Mouse (Mus musculus) heart, embryonic 15.5 days (tissue): ENCODE results near the gene Gm49345. TPM values are rescaled to one million over a fixed set of nuclear protein-coding genes. Genes with fewer than 3 reads are reported as not detected.

Source experiments
- ATAC-seq: fragments of 200-750 bp; cut with Nextera tagmentation; replicated peaks from 2 replicates; pipeline ENCODE4 v1.8.0; 2017; ENCODE audit warnings: low read depth, moderate TSS enrichment; ENCODE audit not compliant: insufficient number of reproducible peaks, insufficient read depth, low FRiP score
- H3K27ac ChIP-seq: fragments of 300-500 bp; sonication (generic); 2 replicates; pipeline ENCODE4 v1.5.1; 2015; ENCODE audit warnings: mild to moderate bottlenecking, inconsistent platforms
- H3K27me3 ChIP-seq: fragments of 300-500 bp; sonication (generic); 2 replicates; pipeline ENCODE4 v1.6.1; 2015; ENCODE audit warnings: inconsistent platforms
- H3K36me3 ChIP-seq: fragments of 300-500 bp; sonication (generic); 2 replicates; pipeline ENCODE4 v1.6.1; 2015; ENCODE audit warnings: mild to moderate bottlenecking, inconsistent platforms
- H3K4me1 ChIP-seq: fragments of 300-500 bp; sonication (generic); replicated peaks from 2 replicates; pipeline ENCODE4 v1.6.1; 2015; ENCODE audit warnings: inconsistent platforms
- H3K4me2 ChIP-seq: fragments of 300-500 bp; sonication (generic); 2 replicates; pipeline ENCODE4 v1.6.1; 2015; ENCODE audit warnings: inconsistent platforms, mild to moderate bottlenecking, moderate library complexity
- H3K4me3 ChIP-seq: fragments of 300-500 bp; sonication (generic); 2 replicates; pipeline ENCODE4 v1.5.1; 2015; ENCODE audit warnings: mild to moderate bottlenecking, inconsistent platforms
- H3K9ac ChIP-seq: fragments of 300-500 bp; sonication (generic); 2 replicates; pipeline ENCODE4 v1.6.1; 2015; ENCODE audit warnings: mild to moderate bottlenecking, inconsistent platforms
- H3K9me3 ChIP-seq: fragments of 300-500 bp; sonication (generic); replicated peaks from 2 replicates; pipeline ENCODE4 v1.6.1; 2016; ENCODE audit warnings: inconsistent platforms
- WGBS: fragments of 180-500 bp; shearing (Covaris S2); methylation state at CpG from one replicate; pipeline ENCODE4 v1.1.7; 2015; ENCODE audit warnings: mixed read lengths; 5-methylcytosine and 5-hydroxymethylcytosine counted together
- polyA plus RNA-seq: library from polyadenylated mRNA; unstranded; fragments of >200 nt; fragmentation: Nextera tagmentation; extraction: Ambion mirVana; gene quantifications from 2 replicates; pipeline ENCODE4 v1.2.1, GENCODE M21; 2015

The Gm49345 gene
- polyA plus RNA-seq, 1 experiment from 2014 or later = 0.57 TPM

- Histone ChIP-seq H3K27ac (peak overlapping the region; percentile 92), H3K36me3 (no peaks in the 10 kb centered on the region), H3K4me1 (peaks cover 10% of the 10 kb centered on the region), H3K4me3 (peak overlapping the region; percentile 96), H3K4me2 (peak overlapping the region; percentile 70), H3K27me3 (no peaks in the 10 kb centered on the region), H3K9me3 (no peaks in the 10 kb centered on the region), H3K9ac (peak overlapping the region; percentile 93)
- WGBS = under 1% methylated on average over 44 of the region's 44 CpGs
- ATAC-seq = peak; percentile 95
Measured at GRCm38 (mm10) chr13:67552505-67553346, 84.8 kb downstream of the Gm49345 start.

GRCm38 (mm10) chr13:67545941-67546340 is 91.6 kb downstream of the Gm49345 start:
- no peak overlapping the region for H3K4me3 ChIP-seq
- no peaks in the 10 kb centered on the region for H3K27me3 ChIP-seq
- H3K27ac ChIP-seq = no peak overlapping the region
- H3K9me3 ChIP-seq = no peaks in the 10 kb centered on the region
- no peaks in the 10 kb centered on the region for H3K4me1 ChIP-seq
- 82% methylated on average over 1 of the region's 1 CpGs for WGBS
- H3K4me2 ChIP-seq = no peak overlapping the region
- H3K9ac ChIP-seq = no peak overlapping the region
- ATAC-seq = no peak
- peaks cover 43% of the 10 kb centered on the region for H3K36me3 ChIP-seq

Other genes with a start within 250 kb of the Gm49345 start
- gene Zfp429, start 237.9 kb downstream of the Gm49345 start, polyA plus RNA-seq = 2.6 and 4.6 TPM in 2 replicates
- gene Zfp459, start 216.4 kb downstream of the Gm49345 start, polyA plus RNA-seq = 0.30 and 0.62 TPM in 2 replicates
- gene Zfp874a, start 186.1 kb downstream of the Gm49345 start, polyA plus RNA-seq = 5.8 and 5.9 TPM in 2 replicates
- gene Zfp874b, start 153.5 kb downstream of the Gm49345 start, polyA plus RNA-seq = 1.8 and 3.0 TPM in 2 replicates
- gene Zfp58, start 137.2 kb downstream of the Gm49345 start, polyA plus RNA-seq = 7.8 and 8.0 TPM in 2 replicates
- gene Gm26965, start 111.6 kb downstream of the Gm49345 start, polyA plus RNA-seq = not detected in 2 replicates
- 17.7 and 18.2 TPM in 2 replicates for gene Zfp87, start 111.6 kb downstream of the Gm49345 start, polyA plus RNA-seq
- 5.2 and 6.8 TPM in 2 replicates for gene Zfp748, start 83.9 kb downstream of the Gm49345 start, polyA plus RNA-seq
- gene Zfp729b, start 28.1 kb downstream of the Gm49345 start, polyA plus RNA-seq = 2.1 and 2.6 TPM in 2 replicates
- 1.4 TPM in 2 replicates for gene Zfp729a, start within 50 bp of the Gm49345 start, polyA plus RNA-seq
- 6.4 and 7.9 TPM in 2 replicates for gene Zfp738, start 49.3 kb upstream of the Gm49345 start, polyA plus RNA-seq
- 3.6 and 3.7 TPM in 2 replicates for gene Zfp65, start 91.4 kb upstream of the Gm49345 start, polyA plus RNA-seq
- gene Zfp85, start 117.5 kb upstream of the Gm49345 start, polyA plus RNA-seq = 2.8 and 3.0 TPM in 2 replicates
- 1.2 and 1.3 TPM in 2 replicates for gene Zfp493, start 141.9 kb upstream of the Gm49345 start, polyA plus RNA-seq
- gene Zfp273, start 176.0 kb upstream of the Gm49345 start, polyA plus RNA-seq = 4.9 and 5.3 TPM in 2 replicates
- gene Gm10037, start 193.3 kb upstream of the Gm49345 start, polyA plus RNA-seq = 1.0 and 2.4 TPM in 2 replicates
- gene BC048507, start 225.6 kb upstream of the Gm49345 start, polyA plus RNA-seq = not detected in 2 replicates